Mouse (Mus musculus) heart, postnatal 36 days (tissue): Measurements from ENCODE around the gene Arf6. TPM values are rescaled to one million over a fixed set of nuclear protein-coding genes. Genes with fewer than 3 reads are reported as not detected.
"Not testable (repeated sequence)": the region's sequence is repeated elsewhere in the genome, so short reads cannot be mapped to it uniquely, and the experiment has no call there.

Source experiments
- DNase-seq, 2 experiments: peaks; one replicate each; pipeline ENCODE4 v3.0.0; 2021 to 2022
- intact Hi-C: fragments of 180-260 bp; cut with DNase I; formaldehyde crosslinking; loops from one replicate; pipeline ENCODE4 v1.15.1; 2025
- total RNA-seq, 2 experiments: library from RNA; stranded (reverse); gene quantifications; 2 replicates each; pipeline ENCODE4 v1.2.3; 2021

The Arf6 gene
- total RNA-seq = 10 to 100 TPM; 37.2 to 39.8 TPM

DNA sequence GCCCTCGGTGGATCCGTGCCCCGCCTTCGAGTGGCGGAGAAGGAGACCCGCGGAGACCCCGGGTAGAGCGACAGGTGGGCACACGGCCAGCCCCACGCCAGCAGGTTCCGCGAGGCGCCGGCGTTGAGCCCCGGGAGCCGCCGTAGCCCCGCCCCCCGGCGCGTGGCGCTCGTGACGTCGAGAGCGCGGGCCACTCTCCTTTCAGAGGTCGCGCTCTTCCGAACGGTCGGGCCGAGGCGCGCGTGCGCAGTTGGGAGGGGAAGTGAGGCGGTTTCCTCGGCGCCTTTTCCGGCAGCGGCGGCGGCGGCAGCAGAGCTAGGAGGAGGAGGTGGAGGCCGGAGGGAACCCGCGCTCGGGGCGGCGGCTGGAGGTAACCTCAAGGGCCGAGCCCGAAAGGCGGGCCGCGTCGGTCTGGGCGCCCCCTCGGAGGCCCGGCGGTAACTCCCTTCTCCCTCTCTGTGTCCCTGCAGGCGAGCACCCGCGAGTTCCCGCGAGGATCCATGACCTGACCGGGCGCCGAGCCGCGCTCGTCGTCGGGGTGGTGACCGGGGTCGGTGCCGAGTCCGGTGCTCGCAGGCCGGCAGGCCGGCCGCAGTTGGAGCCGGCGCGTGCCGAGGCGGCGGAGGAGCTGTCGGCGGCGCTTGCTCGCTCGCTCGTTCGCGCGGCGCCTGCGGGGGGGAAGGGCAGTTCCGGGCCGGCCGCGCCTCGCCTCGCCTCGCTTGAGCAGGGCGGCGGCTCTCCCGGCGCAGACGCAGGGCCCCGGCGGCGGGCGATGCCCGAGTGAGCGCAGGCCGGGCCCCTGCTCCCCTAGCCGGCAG is at the start of gene Arf6, which contains the start of gene Gm9887:
TSS of gene Arf6 (plus strand) at position 297 of the 818 bp plus-strand sequence.
TSS of gene Gm9887 (minus strand) at position 605 of the 818 bp plus-strand sequence.
- DNase-seq = peak; percentile 99 to 100
- intact Hi-C loops = loop anchor here (1.0 to 5.0 kb wide), 5 partner anchors 51 to 309 kb away; partner anchors contain the start of gene Sos2

- intact Hi-C loops = no loop called here
These were observed 40.8 kb upstream of the Arf6 start for GRCm38 (mm10) chr12:69331187-69331586.

DNA sequence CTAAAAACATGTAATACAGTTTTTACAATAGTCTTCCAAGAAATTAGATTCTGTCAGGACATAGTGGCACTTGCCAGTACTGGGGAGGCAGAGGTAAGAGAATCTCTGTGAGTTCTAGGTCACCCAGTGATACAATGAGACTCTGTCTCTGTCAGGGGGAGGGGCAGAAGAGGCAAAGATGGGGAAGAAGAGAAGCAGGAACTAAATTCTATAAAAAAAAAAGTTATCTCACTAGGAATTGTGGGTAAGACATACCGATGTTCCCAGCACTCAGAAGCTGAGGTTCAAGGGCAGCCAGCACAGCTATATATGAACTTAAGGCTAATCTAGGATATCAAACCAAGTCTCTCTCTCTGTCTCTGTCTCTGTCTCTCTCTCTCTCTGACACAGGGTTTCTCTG is 39.8 kb upstream of the Arf6 start:
- intact Hi-C loops = no loop called here
- no peak for DNase-seq

More at GRCm38 (mm10) chr12:69331187-69331586, 40.8 kb upstream of the Arf6 start:
- no peak for DNase-seq

DNA sequence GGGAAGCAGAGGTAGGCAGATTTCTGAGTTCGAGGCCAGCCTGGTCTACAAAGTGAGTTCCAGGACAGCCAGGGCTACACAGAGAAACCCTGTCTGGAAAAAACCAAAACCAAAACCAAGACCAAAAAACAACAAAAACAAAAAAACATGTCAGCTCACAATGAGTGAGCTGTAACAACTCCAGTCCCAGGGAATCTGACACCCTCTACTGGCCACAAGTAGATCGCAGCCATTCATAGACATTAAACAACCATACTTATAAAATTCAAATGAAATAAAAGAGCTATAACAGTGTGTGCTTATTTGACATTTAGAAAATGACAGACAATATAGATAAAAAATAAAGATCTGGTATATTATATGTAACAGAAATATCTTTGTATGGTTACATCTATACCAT is 38.4 kb upstream of the Arf6 start:
- intact Hi-C loops = no loop called here

GRCm38 (mm10) chr12:69349928-69350327 is 22.0 kb upstream of the Arf6 start:
- intact Hi-C loops = loop anchor here (5.0 kb wide), 1 partner anchor 43 kb away; no protein-coding TSS in a partner anchor
- no peak for DNase-seq

More for the DNA sequence above, 38.4 kb upstream of the Arf6 start:
- peak in 1 of 2 experiments; percentile 24 for DNase-seq

DNA sequence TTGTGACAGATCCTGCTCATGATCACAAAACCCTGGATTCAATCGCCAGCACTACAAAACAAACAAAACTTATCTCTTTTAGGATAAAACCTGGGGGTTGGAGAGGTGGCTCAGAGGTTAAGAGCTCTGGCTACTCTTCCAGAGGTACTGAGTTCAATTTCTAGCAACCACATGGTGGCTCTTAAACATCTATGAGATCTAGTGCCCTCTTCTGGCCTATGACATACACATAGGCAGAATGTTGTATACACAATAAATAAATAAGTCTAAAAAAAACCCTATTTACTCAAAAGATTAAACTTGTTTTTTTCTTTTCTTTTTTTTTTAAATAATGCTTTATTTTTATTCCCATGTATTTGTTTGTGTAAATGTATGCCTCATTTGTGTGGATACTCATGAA is 20.3 kb upstream of the Arf6 start:
- intact Hi-C loops = no loop called here
- no peak for DNase-seq

GRCm38 (mm10) chr12:69356546-69357299 is 15.2 kb upstream of the Arf6 start, which contains the start of gene Nemf:
Nemf (minus strand) TSS chr12:69357165.
- DNase-seq = peak; percentile 87
- intact Hi-C loops = loop anchor here (1.0 to 2.0 kb wide), 2 partner anchors 218 to 340 kb away; no protein-coding TSS in a partner anchor

- no peak for DNase-seq
These were observed 14.7 kb upstream of the Arf6 start for GRCm38 (mm10) chr12:69357300-69357646.

GRCm38 (mm10) chr12:69360655-69360996 is 11.3 kb upstream of the Arf6 start:
- intact Hi-C loops = no loop called here
- DNase-seq = peak; percentile 26 to 73

More at GRCm38 (mm10) chr12:69357300-69357646, 14.7 kb upstream of the Arf6 start:
- intact Hi-C loops = loop anchor here (1.0 to 2.0 kb wide), 2 partner anchors 218 to 339 kb away; no protein-coding TSS in a partner anchor

DNA sequence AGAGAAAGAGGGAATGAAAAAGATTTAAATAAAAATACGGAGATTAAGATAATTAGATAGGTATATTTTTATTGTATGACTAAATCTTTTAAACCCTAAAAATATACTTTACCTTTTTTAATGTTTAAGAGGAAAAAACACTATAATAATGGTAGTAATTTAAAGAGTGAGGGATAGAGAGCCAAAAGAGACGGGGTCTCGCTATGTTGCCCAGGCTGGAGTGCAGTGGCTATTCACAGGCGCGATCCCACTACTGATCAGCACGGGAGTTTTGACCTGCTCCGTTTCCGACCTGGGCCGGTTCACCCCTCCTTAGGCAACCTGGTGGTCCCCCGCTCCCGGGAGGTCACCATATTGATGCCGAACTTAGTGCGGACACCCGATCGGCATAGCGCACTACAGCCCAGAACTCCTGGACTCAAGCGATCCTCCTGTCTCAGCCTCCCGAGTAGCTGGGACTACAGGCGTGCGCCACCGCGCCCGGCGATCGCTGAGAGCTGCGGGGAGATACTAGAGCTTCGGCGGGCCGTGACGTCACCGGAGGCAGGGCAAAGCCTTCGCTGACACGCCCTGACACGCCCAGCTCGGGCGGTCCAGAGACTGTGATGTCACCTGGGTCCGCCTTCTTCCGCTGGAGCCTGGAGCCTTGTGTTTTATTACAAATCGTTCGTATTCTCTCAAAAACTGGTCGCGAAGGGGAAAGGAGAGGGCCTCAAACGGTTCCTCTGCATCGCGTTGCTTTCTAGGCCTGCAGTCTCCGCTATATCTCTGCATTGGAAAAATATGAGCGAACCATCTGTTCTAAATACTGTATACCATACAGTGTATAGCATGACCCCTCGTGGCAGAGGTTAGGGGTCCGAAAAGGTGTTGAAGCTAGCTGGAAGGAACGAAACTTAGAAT is 10.7 kb upstream of the Arf6 start:
- intact Hi-C loops = not testable (repeated sequence)
- DNase-seq = peak; percentile 100

DNA sequence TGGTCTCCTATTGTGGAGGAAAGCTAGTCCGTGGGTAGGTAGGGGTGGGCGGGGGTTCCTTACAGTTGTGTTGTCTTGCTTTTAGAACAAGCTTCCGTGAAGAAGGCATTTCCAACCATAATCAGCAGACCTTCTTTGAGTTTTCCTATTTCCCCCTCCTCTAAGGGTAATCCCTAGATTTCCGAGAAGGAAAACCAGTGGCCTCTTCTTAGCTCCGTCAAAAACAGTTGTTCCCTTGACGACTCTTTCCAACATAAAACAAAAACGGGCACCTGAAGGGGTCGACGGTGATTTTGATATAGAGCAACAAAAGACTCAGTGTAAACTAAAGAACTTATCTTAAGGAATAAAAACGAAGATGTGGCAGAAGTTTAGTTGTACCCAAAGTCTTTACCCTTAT is 10.0 kb upstream of the Arf6 start:
- intact Hi-C loops = loop anchor here (2.0 kb wide), 1 partner anchor 321 kb away; no protein-coding TSS in a partner anchor
- no peak for DNase-seq

- intact Hi-C loops = loop anchor here (2.0 kb wide), 1 partner anchor 320 kb away; no protein-coding TSS in a partner anchor
These were observed 9.6 kb upstream of the Arf6 start for GRCm38 (mm10) chr12:69362388-69362787.

DNA sequence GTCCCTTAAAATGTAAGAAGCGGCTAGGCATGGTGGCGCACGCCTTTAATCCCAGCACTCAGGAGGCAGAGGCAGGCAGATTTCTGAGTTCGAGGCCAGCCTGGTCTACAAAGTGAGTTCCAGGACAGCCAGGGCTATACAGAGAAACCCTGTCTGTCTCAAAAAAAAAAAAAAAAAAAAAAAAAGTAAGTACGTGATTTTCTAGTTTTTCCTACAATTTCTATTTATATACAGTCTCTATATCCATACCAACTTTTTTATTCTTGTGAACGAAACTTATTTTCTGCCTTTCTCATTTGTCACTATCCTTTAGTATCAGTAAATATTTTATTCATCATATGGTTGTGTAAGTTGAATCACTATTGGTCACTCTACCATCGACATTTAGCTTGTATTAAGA is 8.8 kb upstream of the Arf6 start:
- not testable (repeated sequence) for DNase-seq

More at GRCm38 (mm10) chr12:69362388-69362787, 9.6 kb upstream of the Arf6 start:
- no peak for DNase-seq

DNA sequence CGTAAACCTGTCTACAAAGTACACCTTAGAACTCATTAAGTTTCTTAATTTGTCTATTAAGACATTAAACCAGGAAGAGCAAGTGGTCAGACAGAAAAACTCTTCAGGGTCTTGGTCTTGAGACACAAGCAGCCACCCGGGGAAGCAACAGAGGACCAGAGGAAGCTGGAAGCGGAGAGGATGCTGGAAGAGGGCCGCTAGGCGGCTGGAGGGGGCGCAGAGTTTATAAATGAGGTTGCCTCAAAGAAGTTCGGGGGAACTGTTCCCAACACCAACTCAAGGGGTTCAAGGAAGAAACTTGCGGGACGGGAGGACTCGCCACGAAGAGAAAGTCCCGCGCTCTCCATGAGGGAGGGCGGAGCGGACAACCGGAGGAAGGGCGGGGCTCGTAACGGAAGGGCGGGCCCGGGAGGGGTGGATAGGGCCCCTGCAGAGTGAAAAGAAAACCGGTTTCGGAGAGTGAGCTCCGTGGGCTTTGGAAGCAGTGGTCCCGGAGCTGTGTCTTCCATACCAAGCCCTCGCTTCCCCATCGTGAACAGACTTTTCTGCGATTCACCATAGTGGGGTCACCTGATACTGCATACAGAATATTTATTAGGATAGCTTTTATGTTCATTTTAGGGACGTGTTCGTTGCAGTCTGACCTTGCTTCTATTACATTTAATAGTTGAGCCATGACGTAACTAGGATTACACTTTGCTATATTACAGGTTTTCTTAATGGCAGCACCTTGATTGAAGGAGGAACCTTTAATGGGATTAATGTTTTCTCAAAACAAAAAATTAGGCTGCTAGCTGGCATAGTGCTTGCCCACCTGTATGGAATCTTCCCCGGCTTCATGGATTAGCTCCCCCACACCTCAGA is 7.8 kb upstream of the Arf6 start:
- DNase-seq = peak; percentile 82 to 86
- intact Hi-C loops = loop anchor here (2.0 kb wide), 1 partner anchor 319 kb away; no protein-coding TSS in a partner anchor

More for the DNA sequence above, 8.8 kb upstream of the Arf6 start:
- intact Hi-C loops = loop anchor here (2.0 kb wide), 1 partner anchor 320 kb away; no protein-coding TSS in a partner anchor

DNA sequence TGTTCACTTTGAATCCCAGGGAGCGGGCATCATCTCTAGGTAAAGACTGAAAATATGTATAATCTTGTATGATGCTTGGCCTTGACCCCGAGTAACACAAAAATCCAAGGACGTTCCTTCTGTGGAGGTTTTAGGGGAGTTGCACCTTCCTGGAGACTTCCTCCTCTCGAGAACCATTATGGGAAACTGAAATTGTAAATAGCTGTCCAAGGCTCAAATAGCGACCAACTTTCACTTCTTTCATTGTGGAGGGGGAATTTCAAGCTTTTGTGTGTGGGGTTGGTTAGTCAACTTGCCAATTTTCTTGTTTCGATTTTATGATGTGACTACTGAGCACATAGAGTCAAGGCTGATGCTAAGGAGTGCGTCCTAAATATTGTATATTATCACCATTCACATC is 6.2 kb upstream of the Arf6 start:
- DNase-seq = no peak
- intact Hi-C loops = no loop called here

DNA sequence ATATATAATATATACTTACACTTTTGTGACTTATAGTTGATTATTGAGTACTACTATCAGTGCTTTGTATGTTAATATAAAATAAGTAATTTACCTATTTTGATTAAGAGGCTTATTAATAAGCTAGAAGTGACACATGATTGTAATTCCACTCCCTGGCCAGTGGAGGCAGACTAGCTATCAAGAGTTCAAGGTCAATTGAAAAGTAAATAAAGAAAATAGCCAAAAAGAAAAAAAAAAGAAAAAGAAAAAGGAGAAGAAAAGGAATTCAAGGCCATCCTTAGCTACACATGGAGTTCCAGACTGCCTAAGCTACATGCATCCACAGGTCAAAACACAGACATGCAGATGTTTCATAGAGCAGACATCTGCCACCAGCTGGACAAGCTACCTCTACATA is 5.5 kb upstream of the Arf6 start:
- peak in 1 of 2 experiments; percentile 16 for DNase-seq
- intact Hi-C loops = no loop called here

- intact Hi-C loops = no loop called here
- DNase-seq = no peak
These were observed 4.4 kb upstream of the Arf6 start for GRCm38 (mm10) chr12:69367557-69367956.

DNA sequence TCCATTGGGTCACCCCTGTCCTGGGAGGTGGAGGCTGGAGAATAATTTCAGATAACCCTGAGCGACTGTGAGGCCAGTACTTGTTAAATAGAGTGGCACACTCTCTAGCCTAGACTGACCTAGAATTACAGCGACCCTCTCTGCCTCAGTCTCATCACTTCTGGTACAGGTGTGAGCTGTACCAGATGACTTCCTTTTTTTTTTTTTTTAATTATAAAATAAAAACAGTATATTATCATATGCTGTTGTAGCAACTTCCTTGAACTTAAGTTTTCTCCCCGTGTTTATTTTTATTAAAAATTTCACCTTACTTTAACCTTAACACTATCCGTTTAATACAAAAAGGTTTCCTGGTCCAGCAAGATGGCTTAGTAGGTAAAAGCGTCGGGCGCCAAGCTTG is 1.0 kb upstream of the Arf6 start:
- intact Hi-C loops = loop anchor here (1.0 to 5.0 kb wide), 2 partner anchors 91 to 203 kb away; no protein-coding TSS in a partner anchor
- no peak for DNase-seq

DNA sequence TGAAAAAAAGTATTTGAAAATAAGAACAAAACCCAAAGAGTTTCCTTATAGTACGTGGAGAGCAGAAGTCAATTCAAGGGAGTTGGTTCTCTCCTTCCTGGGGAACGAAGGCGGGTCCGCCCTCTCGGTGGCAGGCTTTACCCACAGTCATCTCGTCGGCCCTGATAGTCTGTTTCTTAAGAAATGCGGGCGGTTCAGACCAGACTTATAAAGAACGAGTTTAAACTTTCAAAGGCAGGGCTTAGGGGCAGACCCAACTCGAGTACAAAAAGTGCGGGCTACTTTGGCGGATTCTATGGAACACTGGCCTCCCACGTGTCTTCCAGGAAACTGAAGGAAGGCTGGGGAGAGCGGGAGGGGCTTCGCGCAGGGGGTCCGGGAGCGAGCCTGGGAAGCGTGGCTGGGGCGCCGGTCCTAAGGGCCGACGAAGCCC is 513 bp upstream of the Arf6 start:
- intact Hi-C loops = loop anchor here (1.0 to 5.0 kb wide), 2 partner anchors 91 to 203 kb away; no protein-coding TSS in a partner anchor
- no peak for DNase-seq
